In genomic region chr6:127364591-127365187, GRCm38 (mm10) we compare ENCODE assay signal across 30 mouse cellular contexts.
DNase-seq lines count a peak whose midpoint lies in the region; ATAC-seq and TF ChIP-seq lines count a peak whose summit lies in the region.
"Had no signal": no experiment of that assay in that cellular context is flagged by ENCODE, and none has a peak within 500 bp of the region (broad histone marks: within the 10 kb centered on the region; RNA-seq: fewer than 3 reads in every experiment).

No protein-coding gene starts in this region.

- H3K79me3 ChIP-seq in C2C12 (ENCODE audit: low read depth) = no peaks in the 10 kb centered on the region

- H3K36me3 ChIP-seq in midbrain, embryonic 10.5 days = no peaks in the 10 kb centered on the region
- no peaks in the 10 kb centered on the region for H3K36me3 ChIP-seq in midbrain, embryonic 13.5 days
- H3K36me3 ChIP-seq in C2C12 (ENCODE audit: control insufficient read depth, insufficient read depth) = no peaks in the 10 kb centered on the region
- H3K36me3 ChIP-seq: forebrain, embryonic 12.5 days; heart, embryonic 12.5 days; intestine, embryonic 15.5 days; liver, embryonic 13.5 days had no signal

- WGBS in midbrain, embryonic 10.5 days = 26% methylated on average over 5 of the region's 5 CpGs
- WGBS in midbrain, embryonic 13.5 days = 36% methylated on average over 5 of the region's 5 CpGs
- 81% methylated on average over 5 of the region's 5 CpGs for WGBS in cerebellum, adult 2 months

- peak; percentile 34 for DNase-seq in adrenal gland, adult 2 months
- DNase-seq in adrenal gland, postnatal 25 days = no peak
- peak; percentile 61 for DNase-seq in heart, adult 11 months
- no peak for DNase-seq in heart, adult 8-10 months (ENCODE audit: low spot score)
- no peak for DNase-seq in midbrain, embryonic 10.5 days (ENCODE audit: low spot score)
- DNase-seq in cerebellum, adult 2 months = no peak
- DNase-seq: cerebellum, adult 9-10 months; cerebellum, postnatal 36 days; gastrocnemius, postnatal 10 days; heart, postnatal 4 days; kidney, adult 8-10 months; kidney, postnatal 4 days; layer of hippocampus, postnatal 36 days; left cerebral cortex, postnatal 4 days; liver, embryonic 13.5 days; lung, adult 2 months; lung, postnatal 10 days; right cerebral cortex, postnatal 4 days; thymus, adult 18-20 months; thymus, postnatal 25 days had no signal

- peaks cover 59% of the 10 kb centered on the region for H3K27me3 ChIP-seq in midbrain, embryonic 10.5 days (ENCODE audit: low read depth, poor library complexity, severe bottlenecking)
- peaks cover 24% of the 10 kb centered on the region for H3K27me3 ChIP-seq in midbrain, embryonic 13.5 days
- peaks cover 27% of the 10 kb centered on the region for H3K27me3 ChIP-seq in C2C12 (ENCODE audit: control insufficient read depth, insufficient read depth, insufficient read length)
- H3K27me3 ChIP-seq in cerebellum, adult 2 months (ENCODE audit: control insufficient read depth, insufficient read depth, low read length) = no peaks in the 10 kb centered on the region
- H3K27me3 ChIP-seq: heart, embryonic 12.5 days; intestine, embryonic 15.5 days had no signal

- no peak for TF ChIP-seq POLR2A in cerebellum, adult 2 months (IDR thresholded peaks at IDR 0.05; ENCODE audit: borderline replicate concordance, insufficient read depth, low read length)

- H3K9ac ChIP-seq in midbrain, embryonic 13.5 days (replicated peaks) = no peak overlapping the region
- H3K9ac ChIP-seq: forebrain, embryonic 12.5 days; heart, embryonic 12.5 days; liver, embryonic 13.5 days had no signal

- no peak for TF ChIP-seq CTCF in C2C12 (IDR thresholded peaks at IDR 0.05; ENCODE audit: control insufficient read depth, insufficient read depth, insufficient read length)
- TF ChIP-seq CTCF in cerebellum, adult 2 months (IDR thresholded peaks at IDR 0.05; ENCODE audit: borderline replicate concordance, insufficient read depth, low read depth, low read length) = no peak

- no peak for ATAC-seq in midbrain, embryonic 13.5 days
- ATAC-seq: hindbrain, embryonic 16.5 days; intestine, embryonic 15.5 days had no signal

- H3K4me1 ChIP-seq in midbrain, embryonic 10.5 days = peaks cover 64% of the 10 kb centered on the region
- peaks cover 44% of the 10 kb centered on the region for H3K4me1 ChIP-seq in midbrain, embryonic 13.5 days (replicated peaks)
- H3K4me1 ChIP-seq in cerebellum, adult 2 months (ENCODE audit: control insufficient read depth, insufficient read depth, low read length) = no peaks in the 10 kb centered on the region

- H3K9me3 ChIP-seq in midbrain, embryonic 10.5 days (replicated peaks) = no peaks in the 10 kb centered on the region
- no peaks in the 10 kb centered on the region for H3K9me3 ChIP-seq in midbrain, embryonic 13.5 days
- H3K9me3 ChIP-seq: forebrain, embryonic 12.5 days; heart, embryonic 12.5 days; intestine, embryonic 15.5 days; liver, embryonic 13.5 days had no signal

- no peaks in the 10 kb centered on the region for H3K79me2 ChIP-seq in C2C12 (ENCODE audit: control insufficient read depth, insufficient read depth)

- H3ac ChIP-seq in C2C12 (ENCODE audit: control insufficient read depth, insufficient read length, low read depth) = no peak overlapping the region

- no peak overlapping the region for H3K4me3 ChIP-seq in midbrain, embryonic 10.5 days
- no peak overlapping the region for H3K4me3 ChIP-seq in midbrain, embryonic 13.5 days (replicated peaks)
- no peak overlapping the region for H3K4me3 ChIP-seq in C2C12 (ENCODE audit: insufficient read depth, poor library complexity, severe bottlenecking)
- H3K4me3 ChIP-seq in cerebellum, adult 2 months (replicated peaks; ENCODE audit: insufficient read depth, low read depth, low read length) = no peak overlapping the region
- H3K4me3 ChIP-seq: erythroblast, embryonic 14.5 days; forebrain, embryonic 12.5 days; heart, embryonic 12.5 days; intestine, embryonic 15.5 days; liver, embryonic 13.5 days had no signal

- no peak overlapping the region for H3K4me2 ChIP-seq in midbrain, embryonic 13.5 days (replicated peaks)
- H3K4me2 ChIP-seq: forebrain, embryonic 12.5 days; heart, embryonic 12.5 days; liver, embryonic 13.5 days had no signal

- peak overlapping the region; percentile 87 for H3K27ac ChIP-seq in midbrain, embryonic 10.5 days (replicated peaks)
- H3K27ac ChIP-seq in midbrain, embryonic 13.5 days = no peak overlapping the region
- no peak overlapping the region for H3K27ac ChIP-seq in cerebellum, adult 2 months (ENCODE audit: insufficient read depth, low read length)
- H3K27ac ChIP-seq: intestine, embryonic 15.5 days; kidney, postnatal 0 days; liver, embryonic 13.5 days; macrophage; stomach, postnatal 0 days had no signal

TF ChIP-seq in C2C12, 6 proteins besides CTCF, POLR2A, EP300 and RAD21:
- peak; percentile 16 for TF ChIP-seq MYOD1 (IDR thresholded peaks at IDR 0.05; ENCODE audit: control insufficient read depth, insufficient read length, low read depth)
- no peak for TF ChIP-seq CEBPB (IDR thresholded peaks at IDR 0.05; ENCODE audit: low read depth)

Comparison
In these comparisons a context has a peak if more than half of its experiments do, and no peak if none do; other contexts are left out.
1. DNase-seq: peak in adrenal gland, adult 2 months (single experiment) and heart, adult 11 months (single experiment); none in adrenal gland, postnatal 25 days (single experiment), heart, adult 8-10 months (single experiment), midbrain, embryonic 10.5 days (single experiment) and cerebellum, adult 2 months (0 of 2).